Mouse (Mus musculus) frontal cortex, adult 2 months (tissue): ENCODE data around the gene Rgs6. TPM values are rescaled to one million over a fixed set of nuclear protein-coding genes. Genes with fewer than 3 reads are reported as not detected.

Experiments
- DNase-seq, 2 experiments: peaks; one replicate each; pipeline ENCODE4 v3.0.0; 2022; ENCODE audit warnings: low spot score in 1 of 2; ENCODE audit errors: extremely low spot score in 1 of 2
- polyA plus RNA-seq: library from polyadenylated mRNA; depleted of rRNA; stranded (reverse); fragments of >200 nt; gene quantifications from 2 replicates; pipeline ENCODE4 v1.2.3, GENCODE M21; 2012

Rgs6 gene
- polyA plus RNA-seq, 1 experiment, result 26.6 TPM

- DNase-seq, result peak in 1 of 2 experiments; percentile 44
These were observed 253.5 kb downstream of the Rgs6 start for GRCm38 (mm10) chr12:82841566-82841965.

DNA sequence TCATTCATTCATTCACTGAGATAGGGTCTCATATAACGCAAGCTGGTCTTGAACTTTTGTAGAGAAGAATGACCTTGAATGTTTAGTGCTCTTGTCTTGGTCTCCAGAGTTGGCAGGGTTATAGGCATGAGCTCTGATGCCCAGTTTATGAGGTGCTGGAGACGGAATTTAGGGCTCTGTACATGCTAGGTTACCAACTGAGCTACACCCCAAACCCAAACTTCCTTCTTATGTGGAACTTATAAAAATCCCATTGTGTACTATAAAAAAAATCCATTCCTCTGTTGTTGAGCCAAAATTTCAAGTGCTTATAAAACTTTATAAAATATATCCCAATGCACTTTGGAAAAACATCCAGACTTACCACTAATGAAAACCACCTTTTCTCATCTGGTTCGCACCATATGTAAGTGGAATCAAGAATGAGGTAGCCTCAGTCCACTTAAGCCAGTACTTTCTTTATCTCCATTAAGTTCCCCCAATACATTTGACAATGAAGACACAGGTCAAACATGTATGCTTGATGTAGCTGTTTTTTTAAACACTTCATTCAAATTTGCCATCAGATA lies 260.3 kb downstream of the Rgs6 start:
- no peak for DNase-seq

DNA sequence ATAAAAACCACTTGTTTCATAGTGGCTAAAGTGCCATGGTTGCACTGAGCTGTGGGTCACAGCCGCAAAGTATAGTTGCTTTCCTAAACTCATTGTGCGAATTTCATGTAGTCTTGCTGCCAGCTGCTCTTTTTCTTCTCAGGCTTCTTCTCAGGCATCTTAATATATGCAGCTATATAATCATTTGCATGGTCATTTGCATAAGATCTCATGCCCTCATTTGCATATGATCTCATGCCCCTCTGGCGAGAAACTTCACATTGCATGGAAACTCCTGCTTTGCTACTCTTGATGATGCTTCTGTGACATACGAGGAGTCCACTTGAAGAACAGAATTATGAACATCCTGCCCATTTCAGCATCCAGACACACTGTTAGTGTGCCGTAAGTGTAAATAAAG lies 266.8 kb downstream of the Rgs6 start:
- peak in 1 of 2 experiments; percentile 11 for DNase-seq

DNA sequence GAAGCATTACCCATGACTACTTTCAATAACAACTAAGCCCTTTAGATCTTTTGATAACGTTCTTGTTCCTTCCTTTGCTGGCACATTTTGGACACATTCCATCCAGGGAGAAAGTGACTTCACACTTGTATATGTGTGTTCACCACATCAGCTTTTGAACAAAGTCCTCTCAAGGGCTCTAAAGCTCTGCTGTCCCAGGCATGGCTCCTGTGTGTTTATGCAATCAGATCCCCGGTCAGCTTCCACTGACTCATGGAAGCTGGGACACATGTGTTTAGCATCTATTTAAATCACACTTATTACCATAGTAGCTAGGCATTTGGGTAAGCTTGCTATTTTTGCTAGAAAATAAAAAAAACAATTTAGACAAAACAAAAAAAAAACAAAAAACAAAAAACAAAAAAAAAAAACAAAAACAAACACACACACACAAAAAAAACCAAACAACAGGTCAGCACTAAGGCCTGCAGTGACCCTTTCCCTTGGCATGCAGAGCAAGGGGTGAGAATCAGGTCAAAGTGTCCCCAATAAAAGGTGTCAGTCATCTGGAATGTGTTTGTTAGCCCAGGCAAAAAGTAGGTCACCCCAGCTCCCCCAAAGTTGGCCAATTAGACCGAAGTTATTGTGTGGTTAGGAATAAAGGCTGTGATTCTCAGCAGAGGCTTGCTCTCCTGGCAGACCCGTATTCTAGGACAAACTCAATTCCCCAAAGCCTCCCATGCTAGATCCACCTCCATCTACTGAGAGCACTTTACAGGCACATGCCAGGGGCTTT lies 267.4 kb downstream of the Rgs6 start:
- peak in 1 of 2 experiments; percentile 44 for DNase-seq

- peak in 1 of 2 experiments; percentile 53 for DNase-seq
These were observed 277.6 kb downstream of the Rgs6 start for GRCm38 (mm10) chr12:82865686-82866085.

GRCm38 (mm10) chr12:82880711-82881110 lies 292.6 kb downstream of the Rgs6 start:
- no peak for DNase-seq

DNA sequence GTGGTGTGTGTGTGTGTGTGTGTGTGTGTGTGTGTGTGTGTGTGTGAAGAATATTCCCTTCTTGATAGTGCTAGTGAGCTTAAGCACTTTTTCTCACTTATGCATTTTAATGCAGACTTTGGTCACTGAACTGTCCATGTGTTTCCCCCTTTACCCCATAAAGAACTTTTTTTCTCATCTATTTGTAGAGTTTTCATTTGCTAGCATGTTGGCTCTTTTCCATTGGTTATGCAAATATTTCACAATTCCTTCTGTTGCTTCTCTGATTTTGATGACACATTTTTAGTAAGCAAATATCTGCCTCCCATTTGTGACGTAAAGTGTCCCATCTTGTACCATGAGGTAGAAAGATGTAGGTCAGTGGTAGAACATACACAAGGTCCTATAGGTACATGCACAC lies 295.0 kb downstream of the Rgs6 start:
- DNase-seq, result no peak

- DNase-seq, result no peak
These were observed 307.1 kb downstream of the Rgs6 start for GRCm38 (mm10) chr12:82894971-82895838.

GRCm38 (mm10) chr12:82905773-82906172 lies 317.7 kb downstream of the Rgs6 start:
- peak; percentile 57 to 70 for DNase-seq

GRCm38 (mm10) chr12:82910846-82911245 lies 322.8 kb downstream of the Rgs6 start:
- DNase-seq, result no peak

- no peak for DNase-seq
These were observed 326.0 kb downstream of the Rgs6 start for GRCm38 (mm10) chr12:82914127-82914526.

GRCm38 (mm10) chr12:82920146-82920545 lies 332.1 kb downstream of the Rgs6 start:
- DNase-seq, result no peak

- no peak for DNase-seq
These were observed 333.4 kb downstream of the Rgs6 start for GRCm38 (mm10) chr12:82921287-82922015.

DNA sequence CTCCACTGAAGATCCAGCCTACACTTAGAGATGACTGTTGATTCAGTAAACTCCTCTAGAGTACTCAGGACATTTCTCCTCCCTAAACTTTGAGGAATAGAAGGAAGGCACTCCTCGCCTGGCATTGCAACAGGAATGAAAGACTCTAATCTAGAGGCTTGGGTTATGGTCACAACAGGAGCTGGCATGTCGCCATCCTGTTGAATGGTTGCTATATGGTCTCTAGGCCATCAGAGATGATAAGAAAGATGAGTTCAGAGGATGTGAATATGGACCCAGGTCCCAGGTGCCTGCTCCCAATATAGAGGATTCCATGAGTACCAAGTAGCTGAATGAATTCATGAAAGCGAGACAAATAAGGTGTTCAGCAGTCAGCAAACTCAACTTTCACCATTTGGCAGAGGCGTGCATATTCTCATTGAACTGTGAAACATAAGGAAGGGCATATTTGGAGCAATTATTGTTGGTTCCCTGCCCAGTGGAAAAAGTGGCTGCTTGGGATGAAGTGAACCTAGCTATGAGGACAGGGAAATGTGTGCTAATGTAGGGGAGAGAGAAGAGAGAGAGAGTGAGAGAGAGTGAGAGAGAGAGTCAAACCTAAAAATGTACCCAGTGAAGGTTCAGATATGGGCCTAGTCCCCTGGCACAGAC lies 334.9 kb downstream of the Rgs6 start:
- DNase-seq, result no peak

DNA sequence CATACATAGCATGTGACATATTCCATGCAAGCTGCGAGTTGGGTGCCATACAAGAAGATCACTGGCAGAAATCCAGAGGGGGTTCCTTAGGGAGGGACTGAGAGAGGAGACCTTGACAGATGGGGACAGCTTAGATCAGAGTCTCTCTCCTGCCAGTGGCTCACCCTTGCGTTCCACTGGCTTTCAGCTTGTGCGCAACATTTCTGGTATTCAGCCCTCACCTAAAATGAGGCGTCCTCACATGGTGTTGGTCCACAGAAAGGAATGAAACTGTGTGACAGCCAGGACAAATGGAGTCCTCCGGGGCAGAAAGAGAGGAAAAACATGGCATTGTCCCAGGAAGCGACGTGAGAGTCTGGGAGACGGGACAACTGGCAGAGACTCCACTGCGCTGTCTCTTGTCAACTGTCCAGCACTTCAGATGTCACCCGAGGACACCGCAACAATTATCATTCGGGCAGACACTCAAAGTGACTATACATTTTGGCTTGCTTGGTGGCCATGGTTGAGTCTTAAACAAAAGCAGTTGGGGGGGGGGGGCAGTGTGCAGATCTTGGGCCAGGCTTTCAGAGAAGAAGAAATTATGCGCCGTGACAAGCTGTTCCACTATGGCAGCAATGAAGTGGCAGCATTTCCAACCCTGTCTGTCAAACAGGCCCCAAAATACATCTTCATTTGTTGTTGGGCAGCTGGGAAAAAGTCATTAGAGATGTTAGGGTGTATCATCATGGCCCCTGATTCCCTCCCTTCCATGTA lies 344.8 kb downstream of the Rgs6 start:
- DNase-seq, result no peak

DNA sequence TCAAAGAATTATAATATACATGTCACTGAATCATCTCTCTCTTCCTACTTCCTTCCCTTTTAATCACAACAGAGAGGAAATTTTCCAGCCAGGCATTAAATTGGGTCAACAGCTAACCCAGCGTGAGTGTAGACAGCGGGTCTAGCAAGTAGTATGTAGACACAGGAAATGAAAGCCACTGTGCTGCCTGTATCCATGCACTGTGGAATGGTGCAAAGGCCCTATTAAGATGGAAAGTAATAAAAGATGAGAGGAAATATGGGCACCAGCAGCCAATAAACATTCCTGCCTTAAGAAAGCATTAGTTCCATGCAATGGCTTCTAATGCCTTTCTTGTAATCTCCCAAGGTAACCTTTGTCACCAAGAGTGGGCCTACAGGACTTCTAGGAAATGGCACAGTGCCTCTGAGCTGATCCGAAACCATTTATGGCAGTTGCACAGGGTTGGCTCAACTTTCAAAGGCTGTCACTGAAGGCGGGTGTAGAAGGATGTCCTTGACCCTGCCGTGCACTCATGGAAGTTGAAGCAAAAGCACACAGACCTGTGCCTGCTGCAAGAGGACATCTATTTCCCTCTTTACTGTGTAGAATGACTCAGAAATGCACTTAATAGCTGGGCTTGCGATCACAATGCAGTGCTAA lies 347.1 kb downstream of the Rgs6 start:
- DNase-seq, result no peak

- no peak for DNase-seq
These were observed 347.7 kb downstream of the Rgs6 start for GRCm38 (mm10) chr12:82935767-82936166.

GRCm38 (mm10) chr12:82940461-82940860 lies 352.4 kb downstream of the Rgs6 start:
- peak in 1 of 2 experiments; percentile 26 for DNase-seq

DNA sequence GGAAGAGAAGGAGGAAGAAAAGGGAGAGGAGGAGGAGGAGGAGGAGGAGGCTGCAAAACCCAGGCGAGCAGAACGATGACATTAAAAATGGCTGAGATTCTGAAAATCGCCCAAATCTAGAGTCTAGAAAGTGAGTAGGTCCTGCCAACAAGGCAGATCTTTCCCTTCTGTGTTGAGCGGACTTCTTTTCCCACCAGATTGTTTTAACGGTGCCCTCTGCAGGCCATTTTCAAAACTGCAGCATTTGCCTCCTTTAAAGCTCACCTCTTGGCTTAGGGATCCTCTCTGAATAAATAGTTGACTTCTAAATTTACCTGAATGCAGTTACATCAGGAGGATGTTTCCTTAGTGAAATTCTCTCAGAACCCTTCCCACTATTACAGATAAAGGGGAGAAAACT lies 358.4 kb downstream of the Rgs6 start:
- DNase-seq, result peak; percentile 64 to 97
